In genomic region chr8:89679551-89679950, GRCm38 (mm10) we compare ENCODE assay signal across 26 mouse cellular contexts.
DNase-seq lines count a peak whose midpoint lies in the region; ATAC-seq and TF ChIP-seq lines count a peak whose summit lies in the region.
"Had no signal": no experiment of that assay in that cellular context is flagged by ENCODE, and none has a peak within 500 bp of the region (broad histone marks: within the 10 kb centered on the region; RNA-seq: fewer than 3 reads in every experiment).

No protein-coding gene starts in this region.

- WGBS in forebrain, embryonic 16.5 days, result 10% methylated on average over 4 of the region's 4 CpGs
- 27% methylated on average over 4 of the region's 4 CpGs for WGBS in forebrain, embryonic 13.5 days
- WGBS in midbrain, embryonic 10.5 days, result 43% methylated on average over 4 of the region's 4 CpGs
- WGBS in midbrain, postnatal 0 days, result 18% methylated on average over 4 of the region's 4 CpGs
- WGBS in thymus, adult 2 months, result 93% methylated on average over 4 of the region's 4 CpGs

- H3K9me3 ChIP-seq in forebrain, embryonic 16.5 days (ENCODE audit: control insufficient read depth, low read length), result no peaks in the 10 kb centered on the region
- H3K9me3 ChIP-seq in forebrain, embryonic 13.5 days (replicated peaks), result no peaks in the 10 kb centered on the region
- H3K9me3 ChIP-seq in midbrain, embryonic 10.5 days (replicated peaks), result no peaks in the 10 kb centered on the region
- no peaks in the 10 kb centered on the region for H3K9me3 ChIP-seq in midbrain, postnatal 0 days (ENCODE audit: low read length)
- H3K9me3 ChIP-seq: embryonic facial prominence, embryonic 12.5 days; embryonic facial prominence, embryonic 15.5 days; heart, embryonic 10.5 days; heart, embryonic 13.5 days had no signal

- H3K36me3 ChIP-seq in forebrain, embryonic 16.5 days (ENCODE audit: control insufficient read depth, insufficient read depth), result no peaks in the 10 kb centered on the region
- no peaks in the 10 kb centered on the region for H3K36me3 ChIP-seq in forebrain, embryonic 13.5 days (ENCODE audit: poor library complexity, severe bottlenecking)
- no peaks in the 10 kb centered on the region for H3K36me3 ChIP-seq in midbrain, embryonic 10.5 days
- H3K36me3 ChIP-seq in midbrain, postnatal 0 days (ENCODE audit: insufficient read depth, low read length), result no peaks in the 10 kb centered on the region
- no peaks in the 10 kb centered on the region for H3K36me3 ChIP-seq in thymus, adult 2 months (ENCODE audit: control insufficient read depth, insufficient read depth, low read length)
- H3K36me3 ChIP-seq: embryonic facial prominence, embryonic 12.5 days; embryonic facial prominence, embryonic 15.5 days; heart, embryonic 10.5 days; heart, embryonic 13.5 days had no signal

- peak; percentile 20 for DNase-seq in midbrain, embryonic 10.5 days (ENCODE audit: low spot score)
- no peak for DNase-seq in midbrain, postnatal 0 days (ENCODE audit: low spot score)
- DNase-seq in brain, embryonic 14.5 days (ENCODE audit: low read depth), result peak; percentile 71
- peak; percentile 12 for DNase-seq in brain, embryonic 18.5 days (ENCODE audit: low read depth, low spot score)
- no peak for DNase-seq in thymus, adult 2 months
- DNase-seq: adrenal gland, adult 2 months; adrenal gland, postnatal 14 days; cerebellum, adult 18-20 months; cerebellum, adult 9-11 months; cerebellum, postnatal 25 days; gastrocnemius, postnatal 10 days; gastrocnemius, postnatal 36 days; heart, adult 2 months; heart, postnatal 14 days; heart, postnatal 4 days; kidney, adult 11 months had no signal

- no peak overlapping the region for H3K4me3 ChIP-seq in forebrain, embryonic 16.5 days (replicated peaks; ENCODE audit: low read length)
- H3K4me3 ChIP-seq in forebrain, embryonic 13.5 days, result no peak overlapping the region
- H3K4me3 ChIP-seq in midbrain, embryonic 10.5 days, result no peak overlapping the region
- no peak overlapping the region for H3K4me3 ChIP-seq in midbrain, postnatal 0 days (ENCODE audit: low read depth, low read length)
- H3K4me3 ChIP-seq in thymus, adult 2 months (ENCODE audit: control insufficient read depth, insufficient read depth, low read length), result no peak overlapping the region
- H3K4me3 ChIP-seq: embryonic facial prominence, embryonic 12.5 days; embryonic facial prominence, embryonic 15.5 days; heart, adult 2 months; heart, embryonic 10.5 days; heart, embryonic 13.5 days had no signal

- H3K4me1 ChIP-seq in forebrain, embryonic 16.5 days (replicated peaks; ENCODE audit: control insufficient read depth, insufficient read depth, low read length), result peaks cover 11% of the 10 kb centered on the region
- H3K4me1 ChIP-seq in forebrain, embryonic 13.5 days, result peaks cover 6% of the 10 kb centered on the region; the same call in 1 of the 2 replicates
- H3K4me1 ChIP-seq in midbrain, embryonic 10.5 days, result peaks cover 30% of the 10 kb centered on the region
- no peaks in the 10 kb centered on the region for H3K4me1 ChIP-seq in midbrain, postnatal 0 days (ENCODE audit: insufficient read depth, low read length)
- no peaks in the 10 kb centered on the region for H3K4me1 ChIP-seq in thymus, adult 2 months (replicated peaks; ENCODE audit: control insufficient read depth, insufficient read depth, low read length)
- H3K4me1 ChIP-seq: embryonic facial prominence, embryonic 12.5 days; embryonic facial prominence, embryonic 15.5 days; heart, embryonic 10.5 days; heart, embryonic 13.5 days had no signal

- no peak for TF ChIP-seq POLR2A in brain, embryonic 14.5 days (IDR thresholded peaks at IDR 0.05; ENCODE audit: borderline replicate concordance, extremely low read depth, insufficient read depth, insufficient read length, poor library complexity, severe bottlenecking)
- TF ChIP-seq POLR2A in thymus, adult 2 months (IDR thresholded peaks at IDR 0.05; ENCODE audit: control insufficient read depth, extremely low read depth, insufficient read depth, low read length, poor library complexity), result no peak

- no peak for TF ChIP-seq CTCF in midbrain, postnatal 0 days (IDR thresholded peaks at IDR 0.05)
- TF ChIP-seq CTCF in brain, embryonic 14.5 days (IDR thresholded peaks at IDR 0.05; ENCODE audit: borderline replicate concordance, extremely low read depth, insufficient read depth, insufficient read length), result no peak
- TF ChIP-seq CTCF in thymus, adult 2 months (IDR thresholded peaks at IDR 0.05; ENCODE audit: borderline replicate concordance, control insufficient read depth, extremely low read depth, insufficient read depth, low read length, poor library complexity), result no peak

- peak overlapping the region; percentile 51; the same call in 1 of the 2 replicates for H3K27ac ChIP-seq in forebrain, embryonic 16.5 days (ENCODE audit: low read length)
- no peak overlapping the region for H3K27ac ChIP-seq in forebrain, embryonic 13.5 days
- no peak overlapping the region for H3K27ac ChIP-seq in midbrain, embryonic 10.5 days (replicated peaks)
- no peak overlapping the region for H3K27ac ChIP-seq in midbrain, postnatal 0 days (ENCODE audit: low read depth, low read length)
- H3K27ac ChIP-seq in thymus, adult 2 months (ENCODE audit: control insufficient read depth, insufficient read depth, low read length), result no peak overlapping the region
- H3K27ac ChIP-seq: embryonic facial prominence, embryonic 12.5 days; embryonic facial prominence, embryonic 15.5 days; heart, adult 2 months; heart, embryonic 10.5 days; heart, embryonic 13.5 days; hindbrain, embryonic 14.5 days; hindbrain, postnatal 0 days had no signal

- ATAC-seq in forebrain, embryonic 16.5 days, result peak; percentile 31; the same call in 1 of the 2 replicates
- ATAC-seq in forebrain, embryonic 13.5 days, result no peak
- ATAC-seq in midbrain, postnatal 0 days (ENCODE audit: low FRiP score), result no peak
- ATAC-seq: CD4-positive, CD25-positive, alpha-beta regulatory T cell, adult 4 months; hindbrain, postnatal 0 days; inflammation-experienced regulatory T-cells, adult 6 months had no signal

- H3K4me2 ChIP-seq in forebrain, embryonic 16.5 days (ENCODE audit: low read length), result no peak overlapping the region
- no peak overlapping the region for H3K4me2 ChIP-seq in forebrain, embryonic 13.5 days
- no peak overlapping the region for H3K4me2 ChIP-seq in midbrain, postnatal 0 days (ENCODE audit: low read depth, low read length, poor library complexity, severe bottlenecking)
- H3K4me2 ChIP-seq: embryonic facial prominence, embryonic 12.5 days; embryonic facial prominence, embryonic 15.5 days; heart, embryonic 13.5 days; hindbrain, embryonic 14.5 days had no signal

- no peak overlapping the region for H3K9ac ChIP-seq in forebrain, embryonic 16.5 days (replicated peaks; ENCODE audit: low read depth, low read length)
- H3K9ac ChIP-seq in forebrain, embryonic 13.5 days, result no peak overlapping the region
- no peak overlapping the region for H3K9ac ChIP-seq in midbrain, postnatal 0 days (replicated peaks; ENCODE audit: low read length, poor library complexity, severe bottlenecking)
- H3K9ac ChIP-seq: embryonic facial prominence, embryonic 12.5 days; embryonic facial prominence, embryonic 15.5 days; heart, embryonic 13.5 days; hindbrain, embryonic 14.5 days had no signal

- no peaks in the 10 kb centered on the region for H3K27me3 ChIP-seq in forebrain, embryonic 16.5 days (replicated peaks; ENCODE audit: control insufficient read depth, insufficient read depth, low read length)
- H3K27me3 ChIP-seq in forebrain, embryonic 13.5 days, result no peaks in the 10 kb centered on the region
- H3K27me3 ChIP-seq in midbrain, embryonic 10.5 days (ENCODE audit: low read depth, poor library complexity, severe bottlenecking), result peaks cover 61% of the 10 kb centered on the region
- H3K27me3 ChIP-seq in midbrain, postnatal 0 days (ENCODE audit: insufficient read depth, low read length), result no peaks in the 10 kb centered on the region
- no peaks in the 10 kb centered on the region for H3K27me3 ChIP-seq in thymus, adult 2 months (ENCODE audit: control insufficient read depth, insufficient read depth, low read length)
- H3K27me3 ChIP-seq: embryonic facial prominence, embryonic 12.5 days; heart, embryonic 13.5 days had no signal

Comparison
In these comparisons a context has a peak if more than half of its experiments do, and no peak if none do; other contexts are left out.
1. DNase-seq: peak in midbrain, embryonic 10.5 days (single experiment), brain, embryonic 14.5 days (single experiment) and brain, embryonic 18.5 days (single experiment); none in midbrain, postnatal 0 days (single experiment) and thymus, adult 2 months (single experiment).